Mouse (Mus musculus): ENCODE measurements around the gene Cdkl5.
"Not testable (repeated sequence)": the region's sequence is repeated elsewhere in the genome, so short reads cannot be mapped to it uniquely, and the experiment has no call there.

Cdkl5 gene

GRCm38 (mm10) chrX:160919022-160919637, 75.4 kb downstream of the Cdkl5 start:
- DNase-seq (ENCODE audit: low read depth in 1 of 2, low spot score in 2 of 2), result no peak

DNA sequence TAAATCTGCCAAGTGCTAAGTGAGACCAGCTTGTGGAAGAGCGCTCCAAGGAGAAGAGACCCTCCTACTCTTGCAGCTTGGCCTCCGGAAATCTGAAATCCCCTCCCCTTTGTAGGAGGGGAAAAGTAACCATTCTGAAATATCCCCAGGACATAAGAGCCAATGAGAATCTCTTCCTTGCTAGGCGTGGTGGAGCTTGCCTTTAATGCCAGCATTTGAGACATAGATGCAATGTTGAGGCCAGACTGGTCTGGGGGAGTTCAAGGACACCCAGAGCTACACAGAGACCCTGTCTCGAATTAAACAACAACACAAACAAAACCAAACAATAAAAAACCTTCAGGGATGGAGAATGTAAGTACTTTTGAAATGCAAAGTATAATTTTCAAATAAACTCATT, 87.6 kb downstream of the Cdkl5 start, which contains the start of gene Gja6:
Gene Gja6, minus strand, starts transcription at position 101 of the 400 bp plus-strand sequence.
- no peak for DNase-seq (ENCODE audit: low read depth in 1 of 2, low spot score in 2 of 2)

GRCm38 (mm10) chrX:160906477-160906876, 88.0 kb downstream of the Cdkl5 start:
- no peak for DNase-seq (ENCODE audit: low read depth in 1 of 2, low spot score in 2 of 2)

- no peak for DNase-seq (ENCODE audit: low read depth in 1 of 2, low spot score in 2 of 2)
Measured at GRCm38 (mm10) chrX:160905913-160906312, 88.6 kb downstream of the Cdkl5 start.

- DNase-seq (ENCODE audit: low read depth in 1 of 2, low spot score in 2 of 2), result no peak
Measured at GRCm38 (mm10) chrX:160905041-160905678, 89.3 kb downstream of the Cdkl5 start.

- no peak for DNase-seq (ENCODE audit: low read depth in 1 of 2, low spot score in 2 of 2)
Measured at GRCm38 (mm10) chrX:160901118-160901517, 93.4 kb downstream of the Cdkl5 start.

- DNase-seq (ENCODE audit: low read depth in 1 of 2, low spot score in 2 of 2), result no peak
Measured at GRCm38 (mm10) chrX:160892077-160892476, 102.4 kb downstream of the Cdkl5 start.

GRCm38 (mm10) chrX:160886301-160886700, 108.2 kb downstream of the Cdkl5 start:
- DNase-seq (ENCODE audit: low read depth in 1 of 2, low spot score in 2 of 2), result no peak

DNA sequence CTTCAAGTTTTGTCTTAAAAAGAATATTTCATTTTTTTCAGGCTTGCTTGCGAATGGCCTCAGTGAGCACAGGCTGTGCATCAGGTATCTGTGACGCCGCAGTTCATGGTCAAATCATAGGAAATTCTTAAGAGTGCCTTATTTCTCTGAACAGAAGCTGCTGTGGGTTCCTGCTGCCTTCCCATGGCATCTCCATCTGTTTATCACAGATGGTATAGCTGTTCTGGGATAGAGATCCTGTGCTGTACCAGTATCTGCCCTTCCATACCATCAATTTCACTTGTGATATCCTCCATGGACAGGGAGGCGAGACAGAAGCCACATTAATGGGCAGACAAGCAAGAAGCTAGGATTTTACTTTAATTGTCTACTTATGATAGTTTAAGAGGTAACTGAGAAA, 127.9 kb downstream of the Cdkl5 start:
- no peak for DNase-seq (ENCODE audit: low read depth in 1 of 2, low spot score in 2 of 2)

DNA sequence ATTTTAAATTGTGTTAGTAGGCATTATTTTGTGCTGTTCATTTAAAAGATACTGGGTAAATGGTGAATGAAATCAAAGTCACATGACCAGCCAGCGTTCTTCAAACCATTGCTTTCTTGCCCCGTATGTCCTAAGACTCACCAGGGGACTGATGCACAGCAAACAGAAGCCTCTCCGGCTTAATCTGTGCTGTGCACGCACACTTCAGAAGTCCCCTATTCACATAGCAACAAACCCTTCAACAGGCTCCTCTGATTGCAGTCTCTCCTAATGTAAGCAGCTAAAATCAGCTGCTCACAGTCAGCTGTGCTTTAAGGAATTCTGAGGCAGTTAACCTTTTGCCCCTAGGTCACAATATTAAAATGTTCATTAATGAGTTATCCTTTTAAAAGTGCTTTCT, 129.5 kb downstream of the Cdkl5 start:
- DNase-seq (ENCODE audit: low read depth in 1 of 2, low spot score in 2 of 2), result no peak

DNA sequence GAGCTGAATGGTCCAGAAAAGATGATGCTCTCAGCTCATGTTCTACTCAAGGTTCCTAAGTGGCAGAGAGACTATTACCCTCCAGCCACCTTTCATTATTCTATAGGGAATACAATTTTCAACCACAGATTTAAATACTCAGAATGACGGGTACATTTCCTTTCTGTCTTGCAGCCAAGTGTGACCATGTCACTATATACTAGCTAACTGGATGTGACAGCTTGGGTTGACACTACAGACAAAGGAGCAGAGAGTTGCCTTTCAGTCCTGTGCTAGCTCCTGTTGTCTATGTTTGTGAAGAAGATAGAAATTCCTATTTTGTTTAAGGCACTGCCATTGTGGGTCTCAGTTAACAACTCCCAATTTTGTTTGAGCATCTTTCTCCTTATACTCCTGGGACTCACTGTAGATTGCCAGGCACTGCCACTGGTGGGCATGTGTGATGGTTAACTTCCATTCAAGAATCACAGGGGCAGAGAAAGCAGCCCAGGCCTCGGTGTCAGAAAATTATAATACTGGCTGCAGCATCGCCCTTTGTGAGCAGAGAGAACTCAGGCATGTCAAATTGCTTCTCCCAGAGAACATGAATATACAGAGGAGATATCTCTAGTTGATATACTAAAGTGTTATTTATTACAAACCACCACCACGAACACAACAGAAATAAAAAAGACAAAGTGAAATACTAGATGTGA, 130.7 kb downstream of the Cdkl5 start:
- DNase-seq (ENCODE audit: low read depth in 1 of 2, low spot score in 2 of 2), result no peak

DNA sequence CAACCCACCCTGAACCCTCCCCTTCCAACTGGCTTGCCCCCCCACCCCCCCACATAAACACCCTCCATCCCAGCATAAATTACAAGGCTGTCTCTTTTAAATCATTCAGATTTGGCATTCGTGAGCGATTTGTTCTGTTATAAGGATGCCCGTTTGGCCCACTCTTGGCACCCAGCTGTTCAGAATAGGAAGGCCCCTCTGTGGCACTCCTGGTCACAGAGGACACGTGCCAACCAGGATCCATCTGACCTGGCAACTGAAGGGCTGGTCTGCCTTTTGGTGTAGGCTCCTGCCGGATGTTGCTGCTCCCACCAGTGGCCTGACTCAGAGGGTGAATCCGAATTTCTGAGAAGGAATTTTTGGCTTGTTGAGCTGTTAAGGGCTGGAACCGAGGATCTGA, 186.3 kb downstream of the Cdkl5 start:
- DNase-seq (ENCODE audit: low read depth in 1 of 2, low spot score in 2 of 2), result no peak

DNA sequence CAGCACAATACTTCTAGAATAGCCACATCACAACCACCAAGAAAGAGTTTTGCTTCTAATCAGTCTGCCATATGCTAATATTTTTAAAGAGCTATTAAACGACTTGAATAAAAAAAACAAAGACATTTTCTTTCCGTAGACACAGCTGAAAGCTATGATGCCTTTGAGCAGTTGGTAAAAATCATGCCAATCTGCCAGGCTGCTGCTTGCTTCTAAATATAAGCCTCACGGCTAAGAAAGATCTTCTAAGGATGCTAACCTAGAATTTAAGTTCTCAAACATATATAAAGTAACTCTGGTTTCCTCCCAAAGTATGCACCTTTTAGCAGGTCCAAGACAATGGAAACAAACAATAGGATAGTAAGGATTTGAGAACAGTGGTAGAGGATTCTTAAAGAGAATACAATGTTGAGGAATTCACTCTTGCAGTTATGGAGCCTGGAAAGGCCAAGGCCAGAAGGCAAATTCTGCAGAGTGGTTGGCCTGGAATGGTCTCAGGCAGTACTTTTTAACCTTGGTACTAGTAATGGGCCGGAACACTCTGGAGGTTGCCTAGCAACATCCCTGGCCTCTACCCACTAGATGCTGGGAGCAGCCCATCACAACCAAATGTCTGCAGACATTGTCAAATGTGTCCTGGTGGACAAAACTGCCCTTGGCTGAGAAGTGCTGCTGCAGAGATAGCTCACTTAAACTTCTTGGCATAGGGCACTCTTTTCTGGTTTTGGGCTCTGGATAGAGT, 189.9 kb downstream of the Cdkl5 start:
- no peak for DNase-seq (ENCODE audit: low read depth in 1 of 2, low spot score in 2 of 2)

GRCm38 (mm10) chrX:160794920-160795319, 199.6 kb downstream of the Cdkl5 start:
- no peak for DNase-seq (ENCODE audit: low read depth in 1 of 2, low spot score in 2 of 2)

- no peak for DNase-seq (ENCODE audit: low read depth in 1 of 2, low spot score in 2 of 2)
Measured at GRCm38 (mm10) chrX:160782276-160782675, 212.2 kb downstream of the Cdkl5 start.

DNA sequence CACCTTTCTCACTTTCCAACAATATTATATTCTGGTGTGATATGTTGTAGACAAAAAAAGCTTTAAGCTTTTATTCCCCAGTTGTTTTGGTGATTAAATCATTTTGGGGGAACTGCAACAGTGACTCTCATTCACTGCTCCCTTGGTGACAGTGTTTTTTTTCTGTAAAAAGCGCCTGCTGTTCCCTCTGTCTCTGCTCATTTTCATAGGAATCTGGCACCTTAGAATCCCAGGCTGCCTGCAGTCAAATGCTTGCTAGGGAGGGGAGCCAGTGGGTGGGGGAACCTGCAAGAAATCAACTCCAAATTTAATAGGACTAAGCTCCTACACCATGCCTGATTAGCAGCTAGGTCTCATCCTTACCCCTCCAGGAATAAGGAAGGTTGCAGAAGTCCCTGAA, 221.5 kb downstream of the Cdkl5 start:
- no peak for DNase-seq (ENCODE audit: low read depth in 1 of 2, low spot score in 2 of 2)

DNA sequence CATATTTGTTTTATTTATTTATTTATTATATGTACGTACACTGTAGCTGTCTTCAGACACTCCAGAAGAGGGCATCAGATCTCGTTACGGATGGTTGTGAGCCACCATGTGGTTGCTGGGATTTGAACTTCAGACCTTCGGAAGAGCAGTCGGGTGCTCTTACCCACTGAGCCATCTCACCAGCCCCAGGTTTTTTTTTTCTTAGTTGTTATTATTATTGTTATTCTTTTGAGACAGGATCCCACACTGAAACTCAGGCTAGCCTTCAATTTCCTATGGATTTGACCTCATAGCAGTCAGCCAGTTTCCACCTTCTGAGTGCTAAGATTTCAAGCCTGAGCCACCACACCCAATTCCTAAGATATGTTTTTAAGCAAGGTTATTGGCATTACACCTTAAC, 224.9 kb downstream of the Cdkl5 start:
- DNase-seq (ENCODE audit: low read depth in 1 of 2, low spot score in 2 of 2), result not testable (repeated sequence)

- DNase-seq (ENCODE audit: low read depth in 1 of 2, low spot score in 2 of 2), result no peak
Measured at GRCm38 (mm10) chrX:160767713-160768112, 226.8 kb downstream of the Cdkl5 start, which contains the start of gene Rs1. Gene Rs1, plus strand, starts transcription at chrX:160768013.

GRCm38 (mm10) chrX:160766233-160766616, 228.3 kb downstream of the Cdkl5 start:
- no peak for DNase-seq (ENCODE audit: low read depth in 1 of 2, low spot score in 2 of 2)

DNA sequence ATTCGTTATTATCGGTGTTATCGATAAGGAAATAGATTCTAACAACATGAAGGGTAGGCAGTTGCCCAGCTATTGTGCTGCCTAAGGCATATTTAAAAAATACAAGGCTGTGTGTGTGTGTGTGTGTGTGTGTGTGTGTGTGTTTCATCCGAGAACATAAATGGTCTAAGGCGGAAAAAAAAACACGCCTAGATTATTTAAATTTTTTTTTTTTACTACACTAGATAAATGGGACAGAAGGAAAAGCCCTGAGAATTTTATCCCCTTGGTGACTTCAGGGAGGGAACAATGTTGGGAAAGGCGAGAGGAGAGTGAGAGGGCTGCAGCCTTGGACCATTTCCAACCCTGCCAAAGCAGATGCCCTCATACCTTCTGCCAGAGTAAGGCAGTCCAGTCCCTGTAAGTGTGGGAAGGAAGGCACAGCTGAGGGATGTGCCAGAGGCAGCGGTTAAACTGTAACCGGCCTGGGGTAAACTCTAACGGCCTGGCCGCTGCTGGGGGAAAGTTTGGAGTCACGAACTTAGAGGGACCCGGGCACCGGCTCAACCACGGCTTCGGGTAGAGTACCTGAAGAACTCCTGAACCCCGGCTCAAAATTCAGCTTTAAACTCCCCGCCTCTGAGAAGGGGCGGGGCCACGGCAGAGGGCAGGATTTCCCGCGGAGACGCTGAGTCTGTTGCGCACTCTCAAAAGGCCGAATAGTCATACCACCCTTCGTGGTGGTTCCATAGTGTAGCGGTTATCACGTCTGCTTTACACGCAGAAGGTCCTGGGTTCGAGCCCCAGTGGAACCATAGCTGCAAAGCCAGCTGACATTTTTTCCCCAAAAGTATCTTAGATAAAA, 228.9 kb downstream of the Cdkl5 start:
- DNase-seq (ENCODE audit: low read depth in 1 of 2, low spot score in 2 of 2), result peak; percentile 66 to 86

- DNase-seq (ENCODE audit: low read depth in 1 of 2, low spot score in 2 of 2), result no peak
Measured at GRCm38 (mm10) chrX:160750808-160751207, 243.7 kb downstream of the Cdkl5 start.
